In the genomic region with DNA sequence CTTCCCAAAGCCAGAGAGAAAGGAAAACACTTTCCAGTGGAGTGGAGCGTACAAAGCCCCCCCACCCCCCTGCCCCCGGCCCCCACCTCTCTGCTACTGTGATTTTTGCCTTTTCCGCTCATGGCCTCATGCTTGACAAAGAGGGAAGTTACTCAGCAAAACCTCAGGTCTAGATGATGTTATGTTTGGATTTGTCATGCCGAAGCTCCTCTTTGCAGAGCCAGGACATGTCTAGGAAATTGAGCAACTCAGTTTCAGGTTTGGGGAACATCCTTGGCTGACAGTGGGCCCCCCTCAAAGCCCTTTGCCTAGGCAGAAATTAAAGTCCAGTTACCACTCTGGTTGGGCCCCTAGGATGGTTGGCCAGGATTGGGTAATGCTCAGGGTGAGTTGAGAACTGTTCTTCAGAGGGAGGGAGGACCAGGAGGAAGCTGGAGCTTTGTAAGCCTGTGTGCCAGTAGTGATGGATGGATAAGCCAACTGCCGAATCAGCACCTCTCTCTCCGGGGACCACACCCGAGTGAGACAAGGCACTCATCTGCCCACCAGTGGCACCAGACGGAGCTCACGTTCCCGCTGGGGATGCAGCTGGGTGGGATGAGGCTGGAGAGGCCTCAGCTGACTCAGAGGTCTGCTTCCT, we compare ENCODE assay signal across 9 mouse cellular contexts. TPM values are rescaled to one million over a fixed set of nuclear protein-coding genes. Genes with fewer than 3 reads are reported as not detected.
DNase-seq lines count a peak whose midpoint lies in the region; ATAC-seq and TF ChIP-seq lines count a peak whose summit lies in the region.
"Had no signal": no experiment of that assay in that cellular context is flagged by ENCODE, and none has a peak within 500 bp of the region (broad histone marks: within the 10 kb centered on the region; RNA-seq: fewer than 3 reads in every experiment).

No protein-coding gene starts in this region.

- H3K4me2 ChIP-seq in embryonic facial prominence, embryonic 14.5 days (ENCODE audit: low read depth, low read length): peak overlapping the region; percentile 8; the same call in 1 of the 2 replicates
- H3K4me2 ChIP-seq in neural tube, embryonic 14.5 days (ENCODE audit: low read depth, low read length): peak overlapping the region; percentile 6; the same call in 1 of the 2 replicates
- H3K4me2 ChIP-seq: embryonic facial prominence, embryonic 12.5 days had no signal

- H3K9me3 ChIP-seq in embryonic facial prominence, embryonic 14.5 days (ENCODE audit: control insufficient read depth, low read length): no peaks in the 10 kb centered on the region
- H3K9me3 ChIP-seq in neural tube, embryonic 14.5 days (ENCODE audit: control insufficient read depth, low read length): no peaks in the 10 kb centered on the region
- H3K9me3 ChIP-seq: embryonic facial prominence, embryonic 12.5 days had no signal

- TF ChIP-seq CTCF in layer of hippocampus, adult 2 months (conservative IDR thresholded peaks at IDR 0.05): no peak
- TF ChIP-seq CTCF in liver, adult 2 months (IDR thresholded peaks at IDR 0.05; ENCODE audit: low read depth, low read length): no peak

- WGBS in embryonic facial prominence, embryonic 14.5 days: 55% methylated on average over 10 of the region's 10 CpGs
- WGBS in liver, adult 2 months: 64% methylated on average over 10 of the region's 10 CpGs
- WGBS in neural tube, embryonic 14.5 days: 64% methylated on average over 10 of the region's 10 CpGs

- H3K4me1 ChIP-seq in embryonic facial prominence, embryonic 14.5 days (ENCODE audit: control insufficient read depth, insufficient read depth, low read length): peaks cover 5% of the 10 kb centered on the region; the same call in 1 of the 2 replicates
- H3K4me1 ChIP-seq in liver, adult 2 months (ENCODE audit: control insufficient read depth, insufficient read depth, low read length): no peaks in the 10 kb centered on the region; the same call in 1 of the 2 replicates
- peaks cover 3% of the 10 kb centered on the region; the same call in 1 of the 2 replicates for H3K4me1 ChIP-seq in neural tube, embryonic 14.5 days (ENCODE audit: control insufficient read depth, insufficient read depth, low read length)

- H3K27me3 ChIP-seq in embryonic facial prominence, embryonic 14.5 days (replicated peaks; ENCODE audit: control insufficient read depth, insufficient read depth, low read length): no peaks in the 10 kb centered on the region
- H3K27me3 ChIP-seq in liver, adult 2 months (ENCODE audit: control insufficient read depth, insufficient read depth, low read length): no peaks in the 10 kb centered on the region
- no peaks in the 10 kb centered on the region for H3K27me3 ChIP-seq in neural tube, embryonic 14.5 days (ENCODE audit: control insufficient read depth, insufficient read depth, low read length)
- H3K27me3 ChIP-seq: embryonic facial prominence, embryonic 12.5 days had no signal

- H3K27ac ChIP-seq in layer of hippocampus, adult 2 months: peak overlapping the region; percentile 54; the same call in 1 of the 2 replicates
- H3K27ac ChIP-seq in embryonic facial prominence, embryonic 14.5 days (replicated peaks; ENCODE audit: low read depth, low read length): 0 out of 2 replicates have a peak overlapping the region, but pooled peaks have one; percentile 33
- H3K27ac ChIP-seq in liver, adult 2 months (replicated peaks; ENCODE audit: insufficient read depth, low read depth, low read length): no peak overlapping the region
- H3K27ac ChIP-seq in neural tube, embryonic 14.5 days (ENCODE audit: low read depth, low read length): no peak overlapping the region
- H3K27ac ChIP-seq: embryonic facial prominence, embryonic 12.5 days had no signal

- TF ChIP-seq POLR2A in liver, adult 2 months (IDR thresholded peaks at IDR 0.05; ENCODE audit: extremely low read depth, insufficient read depth, low read length): no peak

- no peak overlapping the region for H3K4me3 ChIP-seq in layer of hippocampus, adult 2 months
- H3K4me3 ChIP-seq in embryonic facial prominence, embryonic 14.5 days (ENCODE audit: low read depth, low read length): no peak overlapping the region
- H3K4me3 ChIP-seq in liver, adult 2 months (ENCODE audit: insufficient read depth, low read depth, low read length): peak overlapping the region; percentile 69
- H3K4me3 ChIP-seq in neural tube, embryonic 14.5 days (ENCODE audit: low read depth, low read length): no peak overlapping the region
- H3K4me3 ChIP-seq: embryonic facial prominence, embryonic 12.5 days had no signal

- H3K36me3 ChIP-seq in embryonic facial prominence, embryonic 14.5 days (ENCODE audit: control insufficient read depth, insufficient read depth, low read length): peaks cover 16% of the 10 kb centered on the region
- no peaks in the 10 kb centered on the region for H3K36me3 ChIP-seq in liver, adult 2 months (ENCODE audit: control insufficient read depth, insufficient read depth, low read length)
- peaks cover 10% of the 10 kb centered on the region for H3K36me3 ChIP-seq in neural tube, embryonic 14.5 days (ENCODE audit: control insufficient read depth, insufficient read depth, low read length)

- no peak overlapping the region for H3K9ac ChIP-seq in embryonic facial prominence, embryonic 14.5 days (ENCODE audit: low read depth, low read length)
- peak overlapping the region; percentile 62 for H3K9ac ChIP-seq in liver, adult 2 months (ENCODE audit: low read depth, low read length)
- no peak overlapping the region for H3K9ac ChIP-seq in neural tube, embryonic 14.5 days (replicated peaks; ENCODE audit: low read depth, low read length)
- H3K9ac ChIP-seq: embryonic facial prominence, embryonic 12.5 days had no signal

- ATAC-seq in embryonic facial prominence, embryonic 14.5 days (ENCODE audit: low read depth): no peak
- ATAC-seq in neural tube, embryonic 14.5 days (ENCODE audit: low read depth): no peak

- H3K79me2 ChIP-seq in liver, adult 2 months (ENCODE audit: control insufficient read depth, insufficient read depth, low read length): no peaks in the 10 kb centered on the region

- DNase-seq in layer of hippocampus, adult 2 months (ENCODE audit: low spot score in 2 of 2): no peak
- DNase-seq in layer of hippocampus, adult 8-10 months (ENCODE audit: low spot score in 2 of 2): no peak
- DNase-seq in embryonic facial prominence, embryonic 14.5 days (ENCODE audit: low spot score): peak; percentile 26
- DNase-seq in liver, adult 2 months (ENCODE audit: extremely low read depth, low read depth, low spot score): no peak
- no peak for DNase-seq in frontal cortex, postnatal 10 days (ENCODE audit: low spot score in 2 of 2)
- no peak for DNase-seq in cerebellum, adult 11 months
- no peak for DNase-seq in kidney, adult 18-20 months

RNA-seq across cellular contexts. Expression of a gene that starts 2.3 kb away (rescaled TPM):
- 10 to 100 TPM; 23.2 TPM for total RNA-seq in layer of hippocampus, adult 2 months (2021)
- 10 to 100 TPM; 17.6 to 27.0 (median 25.1) TPM for total RNA-seq in layer of hippocampus, adult 8-10 months (2022)
- 69.4 and 76.1 TPM in 2 replicates for polyA plus RNA-seq in embryonic facial prominence, embryonic 14.5 days (2014; fragmentation: Nextera tagmentation; extraction: Ambion mirVana)
- total RNA-seq in liver, adult 2 months (2014; rRNA removed): 27.0 and 39.5 TPM in 2 replicates
- 32.7 and 52.3 TPM in 2 replicates for polyA plus RNA-seq in liver, adult 2 months (2012; rRNA removed)
- polyA plus RNA-seq in neural tube, embryonic 14.5 days (2014; fragmentation: Nextera tagmentation; extraction: Ambion mirVana): 7.0 and 28.7 TPM in 2 replicates

RNA-seq across cellular contexts. Expression of a gene that starts 35.3 kb away (rescaled TPM):
- 10 to 100 TPM; 12.6 to 13.4 TPM for total RNA-seq in layer of hippocampus, adult 2 months (2021)
- total RNA-seq in layer of hippocampus, adult 8-10 months (2022): 1 to 10 TPM; 5.9 to 8.8 (median 7.8) TPM
- 362 and 371 TPM in 2 replicates for polyA plus RNA-seq in embryonic facial prominence, embryonic 14.5 days (2014; fragmentation: Nextera tagmentation; extraction: Ambion mirVana)
- 3.0 and 6.0 TPM in 2 replicates for total RNA-seq in liver, adult 2 months (2014; rRNA removed)
- 14.8 and 17.5 TPM in 2 replicates for polyA plus RNA-seq in liver, adult 2 months (2012; rRNA removed)
- polyA plus RNA-seq in neural tube, embryonic 14.5 days (2014; fragmentation: Nextera tagmentation; extraction: Ambion mirVana): 219 and 241 TPM in 2 replicates

RNA-seq across cellular contexts. Expression of a gene that starts 37.4 kb away (rescaled TPM):
- 10 to 100 TPM; 26.4 to 28.0 TPM for total RNA-seq in layer of hippocampus, adult 2 months (2021)
- total RNA-seq in layer of hippocampus, adult 8-10 months (2022): 10 to 100 TPM; 19.5 to 43.1 (median 26.7) TPM
- 62.3 and 64.8 TPM in 2 replicates for polyA plus RNA-seq in embryonic facial prominence, embryonic 14.5 days (2014; fragmentation: Nextera tagmentation; extraction: Ambion mirVana)
- 30.9 and 35.3 TPM in 2 replicates for total RNA-seq in liver, adult 2 months (2014; rRNA removed)
- polyA plus RNA-seq in liver, adult 2 months (2012; rRNA removed): 63.8 and 65.1 TPM in 2 replicates
- 69.3 and 74.1 TPM in 2 replicates for polyA plus RNA-seq in neural tube, embryonic 14.5 days (2014; fragmentation: Nextera tagmentation; extraction: Ambion mirVana)

RNA-seq across cellular contexts. Expression of a gene that starts 42.0 kb away (rescaled TPM):
- total RNA-seq in layer of hippocampus, adult 2 months (2021): 1 to 10 TPM; 2.4 to 2.9 TPM
- total RNA-seq in layer of hippocampus, adult 8-10 months (2022): 1 to 10 TPM; 2.3 to 3.7 (median 2.9) TPM
- polyA plus RNA-seq in embryonic facial prominence, embryonic 14.5 days (2014; fragmentation: Nextera tagmentation; extraction: Ambion mirVana): 546 and 580 TPM in 2 replicates
- 0.27 and 0.83 TPM in 2 replicates for total RNA-seq in liver, adult 2 months (2014; rRNA removed)
- polyA plus RNA-seq in liver, adult 2 months (2012; rRNA removed): 0.32 TPM in 1 of 2 replicates, not detected in the other
- 4.1 and 5.5 TPM in 2 replicates for polyA plus RNA-seq in neural tube, embryonic 14.5 days (2014; fragmentation: Nextera tagmentation; extraction: Ambion mirVana)

RNA-seq across cellular contexts. Expression of a gene that starts 50.6 kb away (rescaled TPM):
- total RNA-seq in layer of hippocampus, adult 2 months (2021): 100 to 1,000 TPM; 472 to 491 TPM
- total RNA-seq in layer of hippocampus, adult 8-10 months (2022): 100 to 1,000 TPM; 432 to 530 (median 469) TPM
- polyA plus RNA-seq in embryonic facial prominence, embryonic 14.5 days (2014; fragmentation: Nextera tagmentation; extraction: Ambion mirVana): 296 and 339 TPM in 2 replicates
- 66.7 and 83.0 TPM in 2 replicates for total RNA-seq in liver, adult 2 months (2014; rRNA removed)
- polyA plus RNA-seq in liver, adult 2 months (2012; rRNA removed): 107 and 152 TPM in 2 replicates
- 282 and 335 TPM in 2 replicates for polyA plus RNA-seq in neural tube, embryonic 14.5 days (2014; fragmentation: Nextera tagmentation; extraction: Ambion mirVana)

Comparison
In these comparisons a context has a peak if more than half of its experiments do, and no peak if none do; other contexts are left out.
1. H3K27ac ChIP-seq: peak in layer of hippocampus, adult 2 months (single experiment) and embryonic facial prominence, embryonic 14.5 days (single experiment); none in liver, adult 2 months (single experiment) and neural tube, embryonic 14.5 days (single experiment).